Mouse (Mus musculus): ENCODE measurements around the gene Nub1.

Nub1 gene

DNA sequence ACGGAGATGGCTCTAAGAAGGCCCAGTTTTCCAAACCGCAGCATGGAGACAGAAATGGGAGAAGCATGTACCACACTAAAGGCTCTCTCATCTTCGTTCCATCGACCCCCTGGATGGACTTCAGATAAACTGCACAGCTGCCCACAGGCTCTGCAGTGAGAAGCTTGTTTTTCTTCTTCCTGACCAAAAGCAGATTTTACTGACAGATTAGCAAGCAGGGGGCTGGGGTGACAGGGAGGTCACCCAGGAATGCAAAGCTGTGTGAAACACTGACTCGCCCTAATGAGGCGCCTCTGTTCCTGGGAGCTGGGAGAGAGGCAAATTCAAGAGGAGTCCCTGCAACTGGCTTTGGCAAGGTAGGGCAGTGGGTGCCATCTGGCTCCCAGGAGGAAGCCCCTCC, 62.2 kb downstream of the Nub1 start:
- DNase-seq = no peak

DNA sequence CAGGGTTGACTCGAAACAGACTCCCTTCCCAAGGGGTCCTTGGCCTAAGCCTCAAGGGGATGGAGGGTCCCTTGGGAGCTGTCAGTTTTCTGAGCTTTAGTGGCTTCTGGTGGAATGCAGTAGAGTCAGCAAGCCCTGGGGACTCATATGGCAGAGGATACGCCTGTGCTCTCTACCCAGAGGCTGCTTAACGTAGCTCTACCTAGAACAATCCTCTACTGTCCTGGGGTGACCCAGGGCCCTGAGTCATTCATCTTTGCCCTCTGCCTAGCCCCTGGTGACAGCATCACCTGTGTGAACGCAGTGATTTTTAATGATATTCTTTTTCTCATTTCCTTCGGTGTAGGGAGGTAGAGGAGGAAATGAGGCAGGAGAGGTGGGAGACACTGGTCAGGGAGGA, 64.4 kb downstream of the Nub1 start:
- no peak for DNase-seq

DNA sequence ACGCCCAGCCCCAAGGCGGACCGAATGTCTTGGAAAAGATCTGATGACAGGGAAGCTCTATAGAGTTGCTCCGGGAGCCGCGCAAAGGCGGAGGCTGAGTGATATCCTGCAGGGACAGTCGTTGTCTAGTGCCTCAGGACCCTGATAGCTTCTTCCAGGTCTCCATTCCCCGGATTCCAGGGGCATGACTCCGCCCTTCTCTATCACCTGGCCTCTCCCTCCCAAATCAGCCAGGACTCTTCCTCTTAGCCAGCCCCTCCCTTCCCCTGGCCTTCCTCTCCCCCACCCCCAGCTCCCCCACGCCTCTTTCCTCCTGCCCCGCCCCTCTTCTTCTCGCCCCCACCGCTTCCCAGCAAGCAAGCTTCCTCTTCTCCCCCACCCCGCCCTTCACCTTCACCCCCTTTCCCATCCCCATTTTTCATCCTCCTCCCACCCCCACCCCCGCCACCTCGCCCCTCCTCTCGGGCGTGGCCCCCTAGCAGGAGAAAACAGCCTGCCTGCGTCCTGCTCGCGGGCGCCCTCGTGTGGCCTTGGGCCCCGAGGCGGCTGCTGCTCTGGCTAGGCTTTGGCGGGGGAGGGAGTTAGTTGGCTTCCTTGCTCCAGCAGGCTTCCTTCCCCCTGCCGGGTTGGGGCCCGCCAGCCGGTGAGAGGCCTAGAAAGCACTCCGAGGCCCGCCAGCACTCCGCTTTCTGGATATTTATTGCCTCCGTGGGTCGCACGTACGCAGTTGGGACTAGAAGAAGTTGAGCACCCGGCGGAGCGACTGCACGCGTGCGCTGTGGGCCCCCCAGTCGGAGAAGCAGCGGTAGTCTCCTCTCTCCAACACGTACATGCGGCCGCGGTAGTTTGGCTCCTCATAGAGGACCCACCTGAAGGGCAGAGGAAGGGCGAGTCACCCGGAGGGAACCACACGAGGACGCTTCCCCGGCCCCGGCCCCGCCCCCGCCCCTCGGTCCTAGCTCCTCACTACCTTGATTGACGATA, 65.3 kb downstream of the Nub1 start:
- DNase-seq = peak; percentile 89

DNA sequence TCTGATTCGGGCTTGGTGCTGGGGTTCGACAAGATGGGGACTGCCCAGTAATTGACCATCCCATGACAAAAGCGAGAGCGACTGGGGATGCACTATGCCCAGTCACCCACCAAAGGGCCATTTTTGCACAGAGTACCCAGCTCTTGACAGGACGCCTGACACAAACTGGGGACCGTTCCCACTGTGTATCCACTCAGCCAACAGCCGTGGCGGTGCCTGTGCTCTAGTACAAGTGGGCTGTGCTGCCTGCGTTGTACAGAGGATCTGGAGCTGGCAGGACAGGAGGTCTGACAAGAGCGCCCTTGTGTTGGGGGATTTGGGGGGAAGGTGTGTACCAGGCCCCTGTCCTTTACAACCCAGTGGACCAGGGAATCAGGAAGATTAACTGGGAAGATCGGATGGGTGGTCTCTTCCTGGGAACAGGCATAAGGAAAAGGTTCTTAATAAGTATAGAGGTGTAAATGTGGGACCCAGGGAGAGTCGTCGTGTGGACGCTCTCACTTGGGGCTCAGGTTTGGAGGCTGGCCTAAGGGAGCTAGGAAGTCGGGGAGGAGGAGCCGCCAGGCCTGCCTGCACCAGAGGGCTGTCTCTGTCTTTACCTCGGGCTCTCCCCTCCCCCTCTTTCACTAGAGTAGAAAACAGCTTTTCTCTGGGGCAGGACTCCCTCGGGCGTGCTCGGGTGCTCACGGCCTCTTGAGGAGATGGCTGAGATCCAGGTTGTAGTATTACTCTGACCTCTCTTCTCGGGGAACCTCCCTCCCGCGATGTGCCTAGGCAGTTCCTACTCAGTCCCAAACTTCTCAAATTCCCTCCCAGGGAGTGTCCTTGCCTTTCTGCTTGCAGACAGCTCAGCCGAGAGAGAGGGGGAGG, 66.2 kb downstream of the Nub1 start:
- DNase-seq = peak; percentile 57 to 75

DNA sequence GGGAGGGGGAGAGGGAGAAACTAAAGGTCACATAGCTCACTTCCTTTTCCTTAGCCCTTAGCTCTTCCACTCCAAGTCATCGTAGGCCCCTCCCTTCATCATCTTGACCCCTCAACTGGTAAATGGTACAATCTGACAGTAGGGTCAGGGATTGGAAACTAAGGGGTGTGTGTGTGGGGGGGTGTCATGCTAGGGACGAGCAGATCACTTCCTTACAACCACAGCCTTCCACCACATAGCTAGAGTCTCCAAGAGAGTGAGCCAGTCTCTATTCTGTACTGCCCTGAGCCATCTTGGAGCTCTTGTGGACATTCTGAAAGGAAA, 66.8 kb downstream of the Nub1 start:
- DNase-seq = no peak

DNA sequence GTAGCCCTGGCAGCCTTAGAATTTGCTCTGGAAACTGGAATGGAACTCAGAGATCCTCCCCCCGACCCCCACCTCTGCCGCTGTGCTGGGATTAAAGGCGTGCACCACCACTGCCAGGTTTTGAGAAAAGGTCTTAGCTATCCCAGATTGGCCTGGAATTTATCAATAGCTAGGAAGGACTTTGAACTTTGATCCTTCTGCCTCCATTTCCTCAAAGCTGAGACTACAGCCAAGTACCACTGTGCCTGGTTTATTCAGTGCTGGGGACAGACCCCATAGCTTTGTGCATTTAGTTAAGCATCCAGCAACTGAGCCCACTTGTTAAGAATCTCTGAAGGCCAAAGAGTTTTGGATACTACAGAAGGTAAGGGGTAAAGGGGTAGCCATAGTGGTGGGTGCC, 71.6 kb downstream of the Nub1 start:
- no peak for DNase-seq

DNA sequence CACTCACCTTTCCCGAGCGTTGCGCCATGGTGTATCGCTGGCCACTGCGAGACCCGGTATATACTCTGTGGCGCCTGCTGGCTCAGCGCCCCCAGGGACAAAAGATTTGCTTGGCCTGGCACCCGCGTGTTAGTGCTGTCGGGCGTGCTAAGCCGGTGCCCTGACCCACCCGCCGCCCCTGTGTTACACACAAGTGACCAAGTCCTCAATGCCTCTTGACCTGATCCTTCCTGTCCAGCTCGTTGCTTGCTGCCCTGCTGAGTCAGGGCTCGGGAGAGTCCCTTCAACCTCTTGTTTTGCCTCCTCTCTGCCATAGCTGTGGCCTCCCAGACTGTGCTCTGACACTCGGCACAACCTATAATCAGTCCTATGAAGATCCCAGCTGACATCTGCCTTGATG, 72.5 kb downstream of the Nub1 start, which contains the start of gene Crygn:
TSS of gene Crygn (minus strand) at position 193 of the 400 bp plus-strand sequence.
- DNase-seq = no peak

Data from thymus, postnatal 36 days (tissue).